Mouse (Mus musculus): ENCODE data around the gene Anks1b. TPM values are rescaled to one million over a fixed set of nuclear protein-coding genes. Genes with fewer than 3 reads are reported as not detected.

The Anks1b gene
- polyA plus RNA-seq, 1 experiment from 2014 or later: 13.0 TPM

DNA sequence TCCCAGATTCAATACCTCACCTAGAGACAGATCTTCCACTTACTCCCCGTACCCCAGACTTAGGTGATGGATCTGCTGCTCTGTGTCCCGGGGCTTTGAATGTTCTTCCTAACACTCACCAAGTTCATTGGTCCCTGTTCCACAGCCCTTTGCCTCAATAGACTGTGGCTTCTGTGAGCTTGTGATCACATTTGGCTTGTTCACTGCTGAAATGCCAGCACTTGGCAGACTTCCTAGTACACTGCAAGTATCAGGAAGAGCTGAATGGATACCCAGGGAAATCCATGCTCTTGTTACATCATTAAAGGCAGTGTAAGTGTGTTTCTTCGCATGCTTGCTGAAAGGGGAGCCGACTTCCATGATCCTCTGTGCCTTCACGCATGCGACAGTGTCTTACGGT is 17.0 kb upstream of the Anks1b start:
- no peak overlapping the region for H3K4me2 ChIP-seq (replicated peaks; ENCODE audit: low read depth, low read length)
- 96% methylated on average over 7 of the region's 7 CpGs for WGBS
- H3K9ac ChIP-seq (ENCODE audit: low read depth, low read length): no peak overlapping the region
- DNase-seq (ENCODE audit: low spot score): no peak
- H3K27me3 ChIP-seq (ENCODE audit: control insufficient read depth, insufficient read depth, low read length): no peaks in the 10 kb centered on the region
- ATAC-seq (ENCODE audit: low FRiP score): no peak
- no peaks in the 10 kb centered on the region for H3K9me3 ChIP-seq (ENCODE audit: control insufficient read depth, low read length)
- no peaks in the 10 kb centered on the region for H3K4me1 ChIP-seq (replicated peaks; ENCODE audit: control insufficient read depth, insufficient read depth, low read length)
- no peak overlapping the region for H3K4me3 ChIP-seq (ENCODE audit: low read depth, low read length)
- no peak overlapping the region for H3K27ac ChIP-seq (ENCODE audit: low read depth, low read length)
- no peaks in the 10 kb centered on the region for H3K36me3 ChIP-seq (ENCODE audit: control insufficient read depth, insufficient read depth, low read length)

DNA sequence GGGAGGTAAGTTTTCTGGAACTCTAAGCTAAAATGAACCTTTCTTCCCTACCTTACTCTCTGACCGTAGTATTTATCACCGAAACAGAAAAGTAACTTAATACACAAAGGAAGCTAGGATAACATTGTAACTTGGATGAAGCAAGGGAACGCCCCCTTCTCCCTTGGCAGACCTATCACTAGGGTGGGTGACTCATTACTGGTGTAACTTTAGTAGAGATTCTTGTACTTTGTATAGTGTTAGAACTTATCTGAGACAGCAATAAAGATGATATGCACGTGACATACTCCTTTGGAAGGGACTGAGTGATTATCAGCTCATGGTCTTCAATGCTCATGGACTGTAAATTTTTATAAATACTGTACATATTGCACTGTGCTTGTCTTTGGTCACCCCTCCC is 5.1 kb upstream of the Anks1b start:
- H3K36me3 ChIP-seq (ENCODE audit: control insufficient read depth, insufficient read depth, low read length): no peaks in the 10 kb centered on the region
- ATAC-seq (ENCODE audit: low FRiP score) (no peak), DNase-seq (ENCODE audit: low spot score) (no peak)
- no peak overlapping the region for H3K4me3 ChIP-seq (ENCODE audit: low read depth, low read length)
- H3K9me3 ChIP-seq (ENCODE audit: control insufficient read depth, low read length): no peaks in the 10 kb centered on the region
- 93% methylated on average over 4 of the region's 4 CpGs for WGBS
- no peak overlapping the region for H3K27ac ChIP-seq (ENCODE audit: low read depth, low read length)
- no peak overlapping the region for H3K4me2 ChIP-seq (replicated peaks; ENCODE audit: low read depth, low read length)
- no peaks in the 10 kb centered on the region for H3K27me3 ChIP-seq (ENCODE audit: control insufficient read depth, insufficient read depth, low read length)
- H3K9ac ChIP-seq (ENCODE audit: low read depth, low read length): no peak overlapping the region
- H3K4me1 ChIP-seq (replicated peaks; ENCODE audit: control insufficient read depth, insufficient read depth, low read length): no peaks in the 10 kb centered on the region

DNA sequence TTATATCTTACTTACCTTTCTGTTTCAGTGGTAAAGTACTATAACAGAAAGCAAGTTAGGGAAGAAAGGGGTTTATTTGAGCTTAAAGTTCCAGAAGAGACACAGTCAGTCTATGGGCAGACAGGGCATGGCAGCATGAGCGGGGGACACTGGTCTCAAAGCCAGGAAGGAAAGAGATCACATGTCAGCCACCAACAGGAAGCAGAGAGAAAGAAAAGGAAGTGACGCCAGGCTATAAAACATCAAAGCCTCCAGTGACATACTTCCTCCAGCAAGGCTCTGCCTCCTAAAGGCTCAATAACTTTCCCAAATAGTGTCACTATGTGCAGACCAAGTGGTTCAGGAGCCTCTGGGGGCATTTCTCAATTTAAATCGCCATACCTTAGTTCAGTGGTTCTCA is 4.5 kb upstream of the Anks1b start:
- Histone ChIP-seq H3K36me3 (ENCODE audit: control insufficient read depth, insufficient read depth, low read length) (no peaks in the 10 kb centered on the region), H3K9ac (ENCODE audit: low read depth, low read length) (no peak overlapping the region), H3K9me3 (ENCODE audit: control insufficient read depth, low read length) (no peaks in the 10 kb centered on the region), H3K4me1 (replicated peaks; ENCODE audit: control insufficient read depth, insufficient read depth, low read length) (no peaks in the 10 kb centered on the region), H3K27me3 (ENCODE audit: control insufficient read depth, insufficient read depth, low read length) (no peaks in the 10 kb centered on the region), H3K4me2 (replicated peaks; ENCODE audit: low read depth, low read length) (no peak overlapping the region), H3K27ac (ENCODE audit: low read depth, low read length) (no peak overlapping the region), H3K4me3 (ENCODE audit: low read depth, low read length) (no peak overlapping the region)
- no peak for ATAC-seq (ENCODE audit: low FRiP score)
- DNase-seq (ENCODE audit: low spot score): no peak
- WGBS: 73% methylated on average over 3 of the region's 3 CpGs

DNA sequence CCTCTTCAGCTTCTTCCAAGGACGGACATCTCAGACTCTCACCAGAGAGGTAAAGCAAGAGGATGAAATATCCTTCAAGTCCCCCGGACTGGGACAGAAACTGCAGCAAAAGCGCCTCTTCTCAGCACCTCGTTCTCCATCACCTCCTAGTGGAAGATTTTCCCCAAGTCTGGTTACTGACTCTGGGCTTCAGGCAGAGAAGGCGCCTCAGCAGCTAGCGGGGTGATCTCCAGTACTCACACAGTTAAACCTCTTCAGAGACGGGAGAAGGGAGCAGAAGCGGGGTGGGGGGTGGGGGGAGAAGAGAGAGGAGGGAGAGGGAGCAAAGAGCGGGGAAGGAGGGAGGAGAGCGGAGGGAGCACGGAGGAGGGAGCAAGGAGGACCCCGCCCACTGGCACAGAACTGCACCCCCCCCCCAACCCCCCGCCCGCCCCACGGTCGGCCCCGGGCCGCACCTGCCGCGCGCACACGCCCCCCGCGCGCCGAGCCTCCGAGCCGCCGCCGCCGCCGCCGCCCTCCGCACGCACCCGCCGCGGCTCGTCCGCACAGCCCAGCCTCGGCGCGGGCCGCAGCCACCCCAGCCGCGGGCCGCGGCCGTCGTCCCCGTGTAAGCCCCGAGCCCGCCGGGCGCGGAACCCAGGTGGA is 686 bp upstream of the Anks1b start:
- ATAC-seq (ENCODE audit: low FRiP score) (peak; percentile 88), DNase-seq (ENCODE audit: low spot score) (peak; percentile 72)
- peak overlapping the region; percentile 72 for H3K9ac ChIP-seq (ENCODE audit: low read depth, low read length)
- H3K4me1 ChIP-seq (replicated peaks; ENCODE audit: control insufficient read depth, insufficient read depth, low read length): no peaks in the 10 kb centered on the region
- no peaks in the 10 kb centered on the region for H3K36me3 ChIP-seq (ENCODE audit: control insufficient read depth, insufficient read depth, low read length)
- 2% methylated on average over 11 of the region's 56 CpGs for WGBS
- peak overlapping the region; percentile 77 for H3K27ac ChIP-seq (ENCODE audit: low read depth, low read length)
- no peaks in the 10 kb centered on the region for H3K9me3 ChIP-seq (ENCODE audit: control insufficient read depth, low read length)
- H3K27me3 ChIP-seq (ENCODE audit: control insufficient read depth, insufficient read depth, low read length): no peaks in the 10 kb centered on the region
- H3K4me3 ChIP-seq (ENCODE audit: low read depth, low read length): peak overlapping the region; percentile 75
- H3K4me2 ChIP-seq (replicated peaks; ENCODE audit: low read depth, low read length): peak overlapping the region; percentile 86

DNA sequence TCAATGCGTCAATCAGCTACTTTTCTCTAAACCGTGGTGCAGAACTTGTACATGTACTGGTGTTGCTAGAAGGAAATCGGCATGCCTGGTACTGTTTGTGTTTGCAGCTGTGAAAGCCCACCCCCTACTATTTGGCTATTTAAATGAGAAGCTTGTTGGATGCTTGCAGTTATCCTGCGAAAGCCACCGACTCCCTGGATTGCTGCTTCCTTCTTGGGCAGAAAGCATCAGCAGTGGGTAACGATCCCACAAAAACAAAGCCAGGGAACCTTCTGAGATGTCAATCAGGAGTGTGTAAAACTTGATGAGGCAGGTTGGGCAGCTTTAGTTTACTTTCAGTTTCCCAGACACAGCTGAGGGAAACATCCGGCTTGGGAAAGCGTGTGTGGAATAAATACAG is 727 bp downstream of the Anks1b start:
- peak overlapping the region; percentile 72 for H3K9ac ChIP-seq (ENCODE audit: low read depth, low read length)
- peak overlapping the region; percentile 75 for H3K4me3 ChIP-seq (ENCODE audit: low read depth, low read length)
- DNase-seq (ENCODE audit: low spot score): peak; percentile 33

DNA sequence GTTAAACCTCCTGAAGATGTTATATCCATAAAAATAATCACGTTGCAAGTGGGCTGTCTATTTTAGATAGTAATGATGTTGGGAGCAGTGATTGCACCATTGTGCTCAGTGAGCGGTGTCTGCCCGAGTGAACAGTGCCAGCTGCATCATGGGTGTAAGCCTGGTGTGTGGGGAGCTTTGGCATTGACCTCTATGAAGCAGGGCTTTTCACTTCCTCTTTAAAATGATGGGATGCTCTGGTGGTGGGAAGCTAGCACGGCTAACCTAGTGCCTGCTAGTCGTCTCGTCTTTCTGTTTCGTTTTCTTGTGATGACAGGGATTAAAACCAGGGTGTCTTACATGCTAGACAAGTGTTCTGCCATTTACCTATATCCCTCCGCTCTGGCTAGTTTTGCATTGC is 10.3 kb downstream of the Anks1b start:
- Histone ChIP-seq H3K36me3 (ENCODE audit: control insufficient read depth, insufficient read depth, low read length) (no peaks in the 10 kb centered on the region), H3K27me3 (ENCODE audit: control insufficient read depth, insufficient read depth, low read length) (no peaks in the 10 kb centered on the region), H3K4me2 (replicated peaks; ENCODE audit: low read depth, low read length) (no peak overlapping the region), H3K9me3 (ENCODE audit: control insufficient read depth, low read length) (no peaks in the 10 kb centered on the region), H3K4me1 (replicated peaks; ENCODE audit: control insufficient read depth, insufficient read depth, low read length) (no peaks in the 10 kb centered on the region), H3K4me3 (ENCODE audit: low read depth, low read length) (no peak overlapping the region), H3K27ac (ENCODE audit: low read depth, low read length) (no peak overlapping the region), H3K9ac (ENCODE audit: low read depth, low read length) (no peak overlapping the region)
- DNase-seq (ENCODE audit: low spot score) (no peak), ATAC-seq (ENCODE audit: low FRiP score) (no peak)
- WGBS: 85% methylated on average over 8 of the region's 8 CpGs

More for the DNA sequence above, 727 bp downstream of the Anks1b start:
- H3K4me2 ChIP-seq (replicated peaks; ENCODE audit: low read depth, low read length): peak overlapping the region; percentile 86
- H3K4me1 ChIP-seq (replicated peaks; ENCODE audit: control insufficient read depth, insufficient read depth, low read length): no peaks in the 10 kb centered on the region
- 6% methylated on average over 8 of the region's 8 CpGs for WGBS
- no peaks in the 10 kb centered on the region for H3K9me3 ChIP-seq (ENCODE audit: control insufficient read depth, low read length)
- no peaks in the 10 kb centered on the region for H3K36me3 ChIP-seq (ENCODE audit: control insufficient read depth, insufficient read depth, low read length)
- no peak for ATAC-seq (ENCODE audit: low FRiP score)
- H3K27ac ChIP-seq (ENCODE audit: low read depth, low read length): no peak overlapping the region
- no peaks in the 10 kb centered on the region for H3K27me3 ChIP-seq (ENCODE audit: control insufficient read depth, insufficient read depth, low read length)

DNA sequence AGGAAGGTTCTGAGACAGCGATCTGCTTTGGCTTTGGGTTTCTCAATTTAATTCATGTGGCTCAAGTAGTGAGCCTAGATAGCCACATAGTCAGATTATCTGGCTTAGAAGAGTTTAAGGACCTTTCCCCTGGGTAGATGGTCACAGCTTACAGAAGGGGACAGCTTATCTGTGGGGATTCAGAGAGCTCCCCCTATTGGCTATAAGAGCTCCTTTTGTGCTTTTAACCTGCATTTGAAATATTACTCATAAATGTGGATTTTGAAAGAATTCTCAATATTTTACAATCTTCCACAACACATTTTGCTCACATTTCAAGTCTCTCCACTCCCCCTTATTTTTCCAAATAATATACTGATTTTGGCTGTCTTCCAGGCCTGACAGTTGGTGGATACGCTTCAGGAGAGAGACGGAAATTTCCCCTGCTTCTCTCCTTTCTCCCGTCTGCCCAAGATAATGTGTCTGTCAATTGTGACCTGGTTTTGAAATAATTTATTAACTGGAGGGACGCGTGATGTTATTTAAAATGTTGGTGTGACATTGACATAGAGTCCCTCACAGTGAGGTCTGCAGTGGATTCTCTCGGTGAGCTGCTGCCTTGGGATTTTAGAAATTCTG is 29.5 kb downstream of the Anks1b start:
- no peak for ATAC-seq (ENCODE audit: low FRiP score)
- 74% methylated on average over 7 of the region's 7 CpGs for WGBS
- no peak overlapping the region for H3K9ac ChIP-seq (ENCODE audit: low read depth, low read length)
- no peaks in the 10 kb centered on the region for H3K36me3 ChIP-seq (ENCODE audit: control insufficient read depth, insufficient read depth, low read length)
- DNase-seq (ENCODE audit: low spot score): no peak
- H3K4me1 ChIP-seq (replicated peaks; ENCODE audit: control insufficient read depth, insufficient read depth, low read length): no peaks in the 10 kb centered on the region
- H3K4me2 ChIP-seq (replicated peaks; ENCODE audit: low read depth, low read length): no peak overlapping the region
- no peak overlapping the region for H3K27ac ChIP-seq (ENCODE audit: low read depth, low read length)
- H3K27me3 ChIP-seq (ENCODE audit: control insufficient read depth, insufficient read depth, low read length): no peaks in the 10 kb centered on the region
- no peaks in the 10 kb centered on the region for H3K9me3 ChIP-seq (ENCODE audit: control insufficient read depth, low read length)
- H3K4me3 ChIP-seq (ENCODE audit: low read depth, low read length): no peak overlapping the region

DNA sequence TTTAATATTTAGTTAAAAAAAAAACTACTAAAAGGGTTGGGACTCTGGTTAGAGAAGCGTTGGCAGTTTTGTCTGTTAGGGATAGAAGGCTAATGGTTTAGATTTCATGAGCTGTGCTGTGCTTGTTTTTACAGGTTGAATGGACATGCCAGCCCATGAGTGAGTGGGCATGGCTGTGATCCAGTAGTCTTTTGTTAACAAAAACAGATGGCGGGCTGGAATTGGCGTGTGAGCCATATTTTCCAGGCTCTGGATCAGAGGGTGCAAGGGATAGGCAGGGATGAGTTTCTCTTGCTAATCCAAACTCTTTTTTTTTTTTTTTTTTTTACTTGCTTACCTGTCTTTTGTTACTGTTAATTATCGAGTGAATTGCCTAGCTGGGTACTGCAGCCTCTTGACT is 38.6 kb downstream of the Anks1b start:
- WGBS: 81% methylated on average over 4 of the region's 4 CpGs
- Histone ChIP-seq H3K27me3 (ENCODE audit: control insufficient read depth, insufficient read depth, low read length) (no peaks in the 10 kb centered on the region), H3K4me1 (replicated peaks; ENCODE audit: control insufficient read depth, insufficient read depth, low read length) (no peaks in the 10 kb centered on the region), H3K4me3 (ENCODE audit: low read depth, low read length) (no peak overlapping the region), H3K27ac (ENCODE audit: low read depth, low read length) (no peak overlapping the region), H3K36me3 (ENCODE audit: control insufficient read depth, insufficient read depth, low read length) (no peaks in the 10 kb centered on the region), H3K4me2 (replicated peaks; ENCODE audit: low read depth, low read length) (no peak overlapping the region), H3K9ac (ENCODE audit: low read depth, low read length) (no peak overlapping the region), H3K9me3 (ENCODE audit: control insufficient read depth, low read length) (no peaks in the 10 kb centered on the region)
- no peak for DNase-seq (ENCODE audit: low spot score)
- no peak for ATAC-seq (ENCODE audit: low FRiP score)

DNA sequence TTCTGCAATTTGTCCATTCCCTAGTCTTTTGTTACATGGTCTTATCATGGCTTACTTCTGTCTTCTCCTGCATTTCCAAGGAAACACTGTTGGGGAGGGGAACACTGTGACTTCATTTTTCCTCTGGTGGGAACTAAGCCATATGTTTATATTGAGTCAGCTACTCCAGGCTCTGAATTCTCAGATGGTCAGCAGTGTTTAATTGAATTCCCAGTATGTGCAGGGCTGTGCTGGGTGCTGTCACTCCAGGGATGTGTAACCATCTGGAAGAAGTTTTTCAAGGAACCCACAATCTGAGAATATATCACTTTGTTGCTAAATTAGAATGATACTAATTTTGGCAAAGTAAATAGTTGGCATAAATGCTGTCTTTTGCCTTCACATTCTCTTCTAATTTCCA is 39.9 kb downstream of the Anks1b start:
- Histone ChIP-seq H3K27ac (ENCODE audit: low read depth, low read length) (no peak overlapping the region), H3K4me3 (ENCODE audit: low read depth, low read length) (no peak overlapping the region), H3K36me3 (ENCODE audit: control insufficient read depth, insufficient read depth, low read length) (no peaks in the 10 kb centered on the region), H3K4me1 (replicated peaks; ENCODE audit: control insufficient read depth, insufficient read depth, low read length) (no peaks in the 10 kb centered on the region), H3K9me3 (ENCODE audit: control insufficient read depth, low read length) (no peaks in the 10 kb centered on the region), H3K27me3 (ENCODE audit: control insufficient read depth, insufficient read depth, low read length) (no peaks in the 10 kb centered on the region), H3K9ac (ENCODE audit: low read depth, low read length) (no peak overlapping the region), H3K4me2 (replicated peaks; ENCODE audit: low read depth, low read length) (no peak overlapping the region)
- no peak for DNase-seq (ENCODE audit: low spot score)
- ATAC-seq (ENCODE audit: low FRiP score): no peak
